Mouse (Mus musculus) embryonic facial prominence, embryonic 11.5 days (tissue): Measurements from ENCODE around the gene Chl1. TPM values are rescaled to one million over a fixed set of nuclear protein-coding genes. Genes with fewer than 3 reads are reported as not detected.

Experiments used
- ATAC-seq: fragments of 200-750 bp; cut with Nextera tagmentation; replicated peaks from 2 replicates; pipeline ENCODE4 v1.8.0; 2017; ENCODE audit warnings: low read depth; ENCODE audit not compliant: insufficient number of reproducible peaks, low FRiP score, low TSS enrichment
- DNase-seq: peaks from one replicate; pipeline ENCODE4 v3.0.0-alpha.2; 2015; ENCODE audit warnings: low spot score
- H3K27ac ChIP-seq: fragments of 300-500 bp; sonication (generic); replicated peaks from 2 replicates; pipeline ENCODE4 v1.5.1; 2014; ENCODE audit warnings: mild to moderate bottlenecking, low read depth, low read length, control low read depth
- H3K27me3 ChIP-seq: fragments of 300-500 bp; sonication (generic); 2 replicates; pipeline ENCODE4 v1.6.1; 2014; ENCODE audit warnings: mild to moderate bottlenecking, low read length, moderate library complexity, mixed read lengths; ENCODE audit not compliant: control insufficient read depth, insufficient read depth
- H3K36me3 ChIP-seq: fragments of 300-500 bp; sonication (generic); replicated peaks from 2 replicates; pipeline ENCODE4 v1.6.1; 2014; ENCODE audit warnings: low read depth, mild to moderate bottlenecking, low read length, moderate library complexity, mixed read lengths; ENCODE audit not compliant: control insufficient read depth, insufficient read depth
- H3K4me1 ChIP-seq: fragments of 300-500 bp; sonication (generic); 2 replicates; pipeline ENCODE4 v1.6.1; 2014; ENCODE audit warnings: low read length, mixed read lengths; ENCODE audit not compliant: control insufficient read depth, insufficient read depth
- H3K4me2 ChIP-seq: fragments of 300-500 bp; sonication (generic); 2 replicates; pipeline ENCODE4 v1.6.1; 2014; ENCODE audit warnings: low read depth, mild to moderate bottlenecking, control low read depth, low read length, moderate library complexity
- H3K4me3 ChIP-seq: fragments of 300-500 bp; sonication (generic); 2 replicates; pipeline ENCODE4 v1.5.1; 2014; ENCODE audit warnings: low read depth, low read length, control low read depth
- H3K9ac ChIP-seq: fragments of 300-500 bp; sonication (generic); replicated peaks from 2 replicates; pipeline ENCODE4 v1.6.1; 2014; ENCODE audit warnings: mild to moderate bottlenecking, control low read depth, low read length
- H3K9me3 ChIP-seq: fragments of 300-500 bp; sonication (generic); replicated peaks from 2 replicates; pipeline ENCODE4 v1.6.1; 2016; ENCODE audit warnings: mild to moderate bottlenecking, low read length, inconsistent platforms, mixed read lengths; ENCODE audit not compliant: control insufficient read depth
- WGBS: fragments of 180-500 bp; shearing (Covaris S2); extraction: QIAGEN DNeasy Blood & Tissue Kit; methylation state at CpG from one replicate; pipeline ENCODE4 v1.1.7; 2014; 5-methylcytosine and 5-hydroxymethylcytosine counted together
- polyA plus RNA-seq: library from polyadenylated mRNA; unstranded; fragments of >200 nt; fragmentation: Nextera tagmentation; extraction: Ambion mirVana; gene quantifications from 2 replicates; pipeline ENCODE4 v1.2.1, GENCODE M21; 2014

Gene Chl1
- polyA plus RNA-seq, 1 experiment from 2014 or later: 2.5 TPM

- H3K36me3 ChIP-seq: no peaks in the 10 kb centered on the region
- no peak overlapping the region for H3K27ac ChIP-seq
- DNase-seq: no peak
- no peaks in the 10 kb centered on the region for H3K27me3 ChIP-seq
- WGBS: 74% methylated on average over 2 of the region's 2 CpGs
- no peak for ATAC-seq
- no peaks in the 10 kb centered on the region for H3K4me1 ChIP-seq
- no peak overlapping the region for H3K4me3 ChIP-seq
- H3K4me2 ChIP-seq: no peak overlapping the region
- no peaks in the 10 kb centered on the region for H3K9me3 ChIP-seq
- no peak overlapping the region for H3K9ac ChIP-seq
These were observed 280.8 kb downstream of the Chl1 start for GRCm38 (mm10) chr6:103791077-103791632.

- no peaks in the 10 kb centered on the region for H3K9me3 ChIP-seq
- no peak overlapping the region for H3K4me2 ChIP-seq
- DNase-seq (no peak), ATAC-seq (no peak)
- no peak overlapping the region for H3K9ac ChIP-seq
- WGBS: 92% methylated on average over 1 of the region's 1 CpGs
- H3K4me3 ChIP-seq: no peak overlapping the region
- no peak overlapping the region for H3K27ac ChIP-seq
- no peaks in the 10 kb centered on the region for H3K27me3 ChIP-seq
- H3K36me3 ChIP-seq: no peaks in the 10 kb centered on the region
- no peaks in the 10 kb centered on the region for H3K4me1 ChIP-seq
These were observed 284.9 kb downstream of the Chl1 start for GRCm38 (mm10) chr6:103795241-103795640.
